Mouse (Mus musculus) A20 (cell line): ENCODE data around the gene Sphkap.

ENCODE experiments used
- DNase-seq: peaks from one replicate; pipeline ENCODE4 v3.0.0-alpha.2; 2011; ENCODE audit warnings: low read depth, low spot score

Sphkap gene

DNA sequence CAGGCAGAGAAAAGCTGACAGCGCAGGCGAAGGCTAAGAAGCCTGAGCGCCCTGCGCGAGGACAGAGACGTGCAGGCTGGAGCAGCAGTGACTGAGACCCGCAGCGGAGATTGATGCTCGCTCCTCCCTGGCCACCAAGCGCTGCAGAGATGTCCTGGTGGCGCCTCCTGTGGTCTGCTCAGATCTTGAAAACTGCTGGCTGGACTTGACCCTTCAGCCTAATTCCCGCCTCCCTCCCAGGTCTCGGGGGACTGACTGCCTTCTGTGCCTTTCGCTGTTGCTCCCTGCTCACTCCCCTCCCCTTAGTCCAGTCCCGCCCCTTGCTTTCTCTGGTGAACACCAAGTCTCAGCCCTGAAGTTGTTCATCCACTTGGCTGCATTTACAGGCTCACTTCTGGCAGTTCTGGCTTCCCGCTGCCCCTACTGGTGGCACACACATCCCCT is at the start of gene Sphkap:
Gene Sphkap, minus strand, starts transcription at position 180 of the 444 bp plus-strand sequence.
- no peak for DNase-seq

DNA sequence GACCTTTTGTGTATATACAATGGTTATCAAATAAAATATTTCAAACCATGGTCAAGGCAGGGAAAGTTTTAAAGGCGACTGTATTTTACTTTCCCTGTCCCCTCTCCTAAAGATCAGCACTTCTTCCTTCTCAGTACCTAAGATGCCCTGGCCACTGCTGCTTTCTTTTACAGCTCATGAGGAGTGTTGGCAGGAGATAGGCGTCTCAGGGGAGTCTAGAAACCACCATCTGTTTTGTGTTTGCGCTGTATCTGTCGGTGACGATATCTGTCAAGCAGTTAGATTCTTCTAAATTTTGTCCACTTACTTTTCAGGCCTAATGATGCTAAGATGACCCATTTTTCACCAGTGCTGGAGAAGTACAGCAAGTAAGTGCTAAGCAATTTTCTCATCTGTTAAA is 43.3 kb upstream of the Sphkap start:
- DNase-seq, result no peak

DNA sequence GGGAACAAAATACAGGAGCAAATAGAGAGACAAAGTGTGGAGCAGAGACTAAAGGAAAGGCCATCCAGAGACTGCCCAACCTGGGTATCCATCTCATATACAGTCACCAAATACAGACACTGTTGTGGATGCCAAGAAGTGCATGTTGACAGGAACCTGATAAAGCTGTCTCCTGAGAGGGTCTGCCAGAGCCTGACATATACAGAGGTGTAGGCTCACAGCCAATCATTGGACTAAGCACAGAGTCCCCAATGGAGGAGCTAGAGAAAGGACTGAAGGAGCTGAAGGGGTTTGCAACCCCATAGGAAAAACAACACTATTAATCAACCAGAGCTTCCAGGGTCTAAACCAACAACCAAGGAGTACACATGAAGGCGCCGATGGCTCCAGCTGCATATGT is 32.4 kb upstream of the Sphkap start:
- DNase-seq, result no peak

DNA sequence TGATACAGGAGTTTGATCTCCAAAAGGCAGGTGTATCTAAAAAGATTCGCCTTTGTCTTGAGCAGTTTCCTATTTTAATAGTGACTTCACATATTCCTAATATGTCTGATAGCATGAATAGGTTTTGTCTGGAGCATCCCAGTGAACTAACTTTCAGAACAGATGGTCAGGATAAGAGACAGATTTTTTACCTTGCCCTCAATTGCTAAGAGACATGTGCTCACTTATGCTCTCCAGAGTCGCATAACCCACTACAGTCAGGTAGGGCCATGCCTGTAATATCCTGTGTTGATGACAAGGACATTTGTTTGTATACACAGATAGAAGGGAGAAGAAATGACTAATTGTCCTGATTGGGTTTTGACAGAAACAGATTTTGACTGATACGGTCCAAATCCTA is 25.9 kb upstream of the Sphkap start:
- DNase-seq, result no peak

DNA sequence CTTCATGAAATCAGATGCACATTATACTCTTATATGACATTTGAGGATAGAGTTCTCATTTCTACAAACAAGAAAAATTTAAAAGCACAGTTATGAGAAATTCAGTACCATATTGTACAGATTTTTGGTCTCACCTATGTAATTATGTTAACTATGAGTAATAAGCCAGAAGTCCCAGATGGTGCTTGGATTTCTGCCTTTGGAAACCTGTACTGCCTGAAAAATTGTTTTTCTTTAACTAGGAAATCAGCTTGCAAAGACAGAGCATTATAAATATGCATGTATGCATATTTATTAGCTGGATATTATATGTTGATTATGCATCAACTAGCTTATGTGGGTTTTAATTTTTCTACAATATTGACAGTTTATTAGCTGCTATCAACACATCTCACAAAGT is 21.9 kb upstream of the Sphkap start:
- DNase-seq, result no peak

DNA sequence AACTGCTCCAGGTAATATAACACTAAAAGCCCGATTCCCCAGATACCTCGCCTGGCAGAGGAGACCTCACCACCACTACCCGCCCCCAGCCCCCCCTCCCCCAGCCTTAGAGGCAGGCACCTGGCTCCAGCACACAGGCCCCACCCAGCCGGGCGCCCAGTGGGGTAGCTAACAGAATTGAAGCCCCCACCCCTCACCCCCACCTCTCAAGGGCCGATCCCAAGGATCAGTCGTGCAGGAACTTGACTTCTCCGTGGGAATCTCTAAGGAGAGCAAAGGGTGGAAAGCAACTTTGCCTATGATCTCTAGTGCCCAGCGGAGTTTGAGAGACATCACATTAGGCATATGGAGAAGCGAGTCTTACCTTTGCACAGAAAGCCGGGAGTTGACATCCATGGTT is 384 bp downstream of the Sphkap start:
- no peak for DNase-seq

DNA sequence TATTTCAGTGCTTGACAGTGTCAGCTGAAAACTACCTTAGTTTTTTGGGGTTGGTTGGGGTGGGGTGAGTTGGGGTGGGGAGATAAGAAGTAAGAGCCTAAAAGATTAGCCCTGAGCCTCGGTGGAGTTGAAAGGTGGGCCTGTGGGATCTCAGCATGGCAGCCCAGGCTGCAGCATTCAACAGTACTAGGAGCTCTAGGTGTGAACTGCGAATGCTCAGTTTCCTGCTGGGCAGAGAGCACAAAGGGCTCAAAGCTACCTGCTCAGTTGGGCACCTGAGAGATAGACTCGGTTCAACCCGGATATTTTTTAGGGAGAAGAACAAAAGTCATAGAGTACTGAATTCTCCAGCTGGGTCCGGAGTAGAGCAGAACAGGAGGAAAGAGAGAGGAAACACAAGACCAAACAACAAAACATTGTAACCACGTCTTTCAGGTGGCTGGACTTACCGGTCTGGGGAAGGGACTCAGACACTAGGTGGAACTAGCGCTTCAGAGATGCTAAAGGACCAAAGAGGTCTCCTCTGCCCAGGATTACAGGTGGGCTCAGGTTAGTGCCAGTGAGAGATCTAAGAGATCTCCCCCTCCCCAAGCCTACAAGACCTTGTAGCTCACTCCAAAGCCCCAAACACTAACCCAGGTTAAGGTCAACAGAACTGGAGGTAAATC is 984 bp downstream of the Sphkap start:
- DNase-seq, result no peak

DNA sequence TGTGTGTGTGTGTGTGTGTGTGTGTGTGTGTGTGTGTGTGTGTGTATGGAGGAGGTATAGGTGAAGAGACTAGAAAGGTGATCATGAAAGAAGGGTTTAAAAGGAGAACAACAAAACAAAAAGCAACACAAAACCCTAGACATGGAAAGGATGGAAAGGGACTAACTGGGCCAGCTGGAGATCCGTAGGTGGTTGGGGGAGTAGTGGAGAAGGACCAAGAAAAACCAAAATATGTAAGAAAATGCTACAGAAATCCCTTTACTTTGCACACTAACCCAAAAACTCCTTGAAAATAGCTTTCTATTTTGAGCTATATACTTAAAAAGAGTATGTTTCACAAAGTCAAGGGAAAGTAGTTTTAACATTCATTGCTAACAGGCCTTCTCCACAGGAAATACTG is 6.9 kb downstream of the Sphkap start:
- no peak for DNase-seq

DNA sequence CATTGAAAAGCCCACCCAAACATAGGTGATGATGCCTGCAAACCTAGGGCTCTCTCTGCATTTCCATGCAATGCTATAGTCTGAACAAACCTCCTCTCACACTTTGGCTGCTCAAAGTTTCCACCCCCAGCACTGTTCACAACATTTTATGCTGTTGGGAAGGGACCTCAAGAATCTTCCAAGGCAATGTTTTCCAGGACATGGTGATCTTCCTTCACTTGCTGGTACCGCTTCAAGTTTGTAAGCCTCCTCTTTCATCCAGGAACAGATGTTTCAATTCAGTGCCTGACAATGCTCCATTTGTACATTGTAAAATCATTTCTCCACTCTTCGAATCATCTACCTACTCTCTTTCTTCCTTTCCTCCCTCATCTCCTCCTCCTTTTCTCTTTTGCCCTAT is 11.7 kb downstream of the Sphkap start:
- no peak for DNase-seq

DNA sequence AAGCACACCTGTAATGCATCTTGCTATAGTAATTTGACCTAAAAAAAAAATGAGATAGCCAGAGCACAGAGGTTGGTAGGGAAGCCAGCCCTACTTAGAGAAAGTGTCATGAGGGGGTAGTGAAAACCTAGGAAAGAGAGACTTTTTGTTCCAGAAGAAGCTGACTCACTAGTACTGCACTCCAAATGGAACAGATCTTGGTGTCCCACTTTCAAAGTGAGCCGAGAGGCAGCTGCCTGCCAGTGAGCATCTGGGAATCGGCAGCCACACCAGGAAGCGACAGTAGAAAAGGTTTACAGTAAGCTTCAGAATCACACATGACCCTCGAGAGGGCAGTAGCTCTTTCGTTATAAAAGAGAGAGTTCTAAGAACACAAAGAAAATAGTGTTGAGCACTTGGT is 12.4 kb downstream of the Sphkap start:
- no peak for DNase-seq

DNA sequence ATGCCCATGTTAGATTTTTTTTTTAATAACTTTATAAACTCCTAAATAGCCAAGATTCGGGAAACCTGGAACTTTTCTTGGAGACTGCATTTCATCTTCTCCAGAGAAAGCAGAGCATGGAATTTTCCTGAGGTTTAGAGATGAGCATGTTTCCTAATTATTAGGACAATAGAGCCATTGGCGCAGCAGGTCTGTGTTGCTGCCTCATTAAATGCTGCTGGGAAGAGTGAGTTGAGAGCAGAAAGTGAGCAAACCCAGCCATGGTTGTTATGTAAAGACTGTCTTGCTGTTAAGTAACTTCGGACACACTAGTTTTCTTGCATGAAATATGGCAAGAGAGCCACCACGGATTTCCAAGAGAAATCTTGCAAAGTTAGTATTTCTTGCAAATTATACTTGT is 18.6 kb downstream of the Sphkap start:
- no peak for DNase-seq

DNA sequence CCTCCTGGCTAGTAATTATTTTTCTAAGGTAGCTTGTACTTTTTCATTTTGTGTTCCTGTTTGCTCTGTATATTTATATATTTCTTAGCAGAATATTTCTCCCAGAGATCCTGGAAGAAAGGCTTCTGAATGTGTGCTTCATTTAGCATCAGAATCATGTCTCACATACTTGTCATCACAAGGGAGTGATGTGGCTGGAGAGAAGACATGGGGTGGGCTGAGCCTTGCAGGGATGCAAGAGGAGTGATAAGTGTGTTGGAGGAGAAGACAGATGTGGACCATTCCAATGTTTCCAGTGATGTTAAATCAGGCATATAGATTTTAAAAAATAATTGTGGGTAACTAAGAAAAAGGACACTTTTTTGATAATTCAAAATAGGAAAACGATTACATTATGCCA is 30.6 kb downstream of the Sphkap start:
- DNase-seq, result no peak

DNA sequence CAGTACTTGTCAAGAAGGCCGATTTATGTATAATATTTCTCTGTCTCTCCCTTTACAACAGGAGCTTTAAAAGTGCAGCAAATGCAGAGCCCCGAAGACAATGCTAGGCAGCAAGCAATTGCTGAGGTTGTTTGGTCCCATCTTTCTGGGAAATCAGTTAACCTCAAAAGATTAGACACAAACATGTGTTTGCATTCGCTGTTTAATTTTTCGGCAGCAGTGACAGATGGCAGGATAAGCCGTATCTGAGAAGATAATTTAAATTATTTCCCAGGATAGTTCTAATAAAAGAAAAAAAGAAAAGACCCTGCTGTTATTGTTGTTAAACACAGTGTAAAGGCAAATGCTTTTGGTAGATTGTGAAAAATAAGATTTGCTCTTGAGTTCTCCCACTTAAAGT is 41.5 kb downstream of the Sphkap start:
- no peak for DNase-seq

DNA sequence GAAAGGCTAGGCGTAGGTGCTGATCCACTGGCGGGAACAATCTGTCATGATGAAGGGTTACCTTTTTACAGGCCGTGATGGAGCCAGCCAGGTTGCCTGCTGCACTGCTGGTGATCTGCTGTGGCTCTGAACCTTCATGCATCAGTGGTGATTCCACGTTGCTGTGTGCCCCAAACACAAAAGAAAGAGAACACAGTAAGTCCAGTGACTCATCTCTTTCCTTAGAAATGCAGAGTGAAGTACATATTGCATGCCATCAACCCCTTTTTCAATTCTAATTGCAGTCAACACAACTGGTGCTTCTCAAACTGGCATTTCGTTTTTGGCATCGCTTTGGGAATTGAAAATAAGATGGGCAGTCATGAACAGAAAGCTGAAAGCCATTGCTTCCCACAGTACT is 45.8 kb downstream of the Sphkap start:
- no peak for DNase-seq

DNA sequence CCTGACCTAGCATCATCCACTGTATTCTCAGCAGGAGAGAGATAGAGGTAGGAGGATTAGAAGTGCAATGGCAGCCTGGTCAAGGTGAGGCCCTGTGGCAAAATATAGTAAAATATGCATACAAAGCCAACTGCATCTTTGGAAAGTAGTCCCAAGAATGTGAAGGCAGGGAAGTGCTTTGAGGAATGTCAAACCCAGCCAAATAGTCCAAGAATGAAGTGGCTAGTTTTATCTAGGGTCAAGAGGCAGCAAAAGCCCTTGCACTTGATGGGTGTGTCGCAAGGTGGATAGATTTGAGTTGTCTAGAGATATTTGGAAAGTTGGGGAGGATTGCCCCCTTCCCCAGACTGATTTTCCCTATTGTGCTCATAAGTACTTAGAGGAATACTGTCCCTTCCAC is 61.5 kb downstream of the Sphkap start:
- DNase-seq, result no peak

DNA sequence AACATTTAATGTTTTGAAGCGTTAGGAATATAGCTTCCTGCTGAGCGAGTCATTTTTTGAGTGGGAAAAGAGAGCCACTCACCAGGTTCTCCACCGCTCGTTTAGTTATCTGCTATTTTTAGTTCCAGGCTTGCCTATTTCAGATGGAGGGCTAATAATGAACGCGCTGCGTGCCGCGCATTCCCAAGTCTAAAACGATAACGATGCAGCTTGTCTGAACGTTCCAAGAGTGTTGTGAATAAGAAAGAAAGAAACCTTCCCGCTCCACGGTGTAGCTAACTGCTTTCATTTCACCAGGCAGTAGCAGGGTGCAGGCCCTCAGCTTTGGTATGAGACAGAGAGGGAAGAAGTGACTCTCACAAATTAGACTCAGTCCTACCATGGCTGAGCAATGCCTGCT is 62.4 kb downstream of the Sphkap start:
- DNase-seq, result no peak

DNA sequence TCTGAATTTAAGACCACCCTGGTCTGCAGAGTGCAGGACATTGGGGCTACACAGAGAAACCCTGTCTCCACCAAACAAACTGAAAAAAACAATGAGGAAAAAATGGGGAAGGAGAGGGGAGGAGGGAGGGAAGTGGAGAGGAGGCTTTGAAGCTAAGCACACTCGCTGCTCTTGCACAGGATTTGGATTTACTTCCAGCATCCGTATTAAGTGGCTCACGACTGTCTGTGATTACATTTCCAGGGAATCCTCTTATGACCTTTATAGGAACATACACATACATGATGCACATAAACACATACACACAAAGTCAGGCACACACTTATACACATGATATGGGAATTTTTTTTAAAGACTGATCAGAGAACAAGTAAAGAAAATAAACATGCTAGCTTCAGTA is 62.9 kb downstream of the Sphkap start:
- no peak for DNase-seq

DNA sequence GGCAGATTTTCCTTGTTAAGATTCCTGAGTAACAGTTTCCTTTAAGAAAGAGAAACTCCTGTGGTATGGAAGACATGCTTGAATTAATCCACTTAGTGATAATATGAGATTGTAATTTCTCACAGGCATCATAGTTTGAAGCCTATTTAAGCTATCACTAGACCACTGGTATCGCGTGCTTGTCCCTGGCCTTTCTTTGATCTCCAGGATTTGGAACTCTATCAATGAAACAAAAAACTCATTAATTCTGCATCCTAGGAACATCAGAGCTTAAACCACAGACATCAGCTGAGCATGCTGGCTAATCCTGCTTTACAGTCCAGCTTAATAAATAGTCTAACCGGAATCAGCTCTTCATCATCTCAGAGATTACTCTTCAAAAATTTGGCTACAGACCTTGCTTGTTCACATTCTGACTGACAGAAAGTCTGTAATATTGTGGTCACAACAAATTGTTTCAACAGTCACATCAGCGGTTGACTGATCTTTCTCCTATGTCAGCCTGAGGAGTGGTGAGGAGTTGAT is 65.2 kb downstream of the Sphkap start:
- DNase-seq, result no peak

DNA sequence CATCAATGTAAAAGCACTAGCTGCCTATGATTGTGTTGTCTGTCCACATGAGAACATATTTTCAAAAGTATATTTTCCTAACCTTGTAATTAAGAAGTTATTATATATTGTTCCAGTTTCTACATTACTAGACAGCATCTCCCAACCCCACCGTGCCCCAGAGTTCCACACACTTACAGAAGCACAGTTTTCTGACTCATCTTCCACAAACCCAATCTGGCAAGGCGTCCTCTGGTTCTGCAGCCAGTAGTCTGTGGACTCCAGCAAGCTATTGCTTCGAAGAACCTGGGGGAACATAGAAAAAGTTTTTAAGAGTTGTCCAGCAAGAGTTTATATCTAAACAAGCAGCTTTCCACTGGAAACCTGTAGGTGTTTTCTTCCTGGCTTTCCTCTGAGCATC is 68.6 kb downstream of the Sphkap start:
- no peak for DNase-seq

DNA sequence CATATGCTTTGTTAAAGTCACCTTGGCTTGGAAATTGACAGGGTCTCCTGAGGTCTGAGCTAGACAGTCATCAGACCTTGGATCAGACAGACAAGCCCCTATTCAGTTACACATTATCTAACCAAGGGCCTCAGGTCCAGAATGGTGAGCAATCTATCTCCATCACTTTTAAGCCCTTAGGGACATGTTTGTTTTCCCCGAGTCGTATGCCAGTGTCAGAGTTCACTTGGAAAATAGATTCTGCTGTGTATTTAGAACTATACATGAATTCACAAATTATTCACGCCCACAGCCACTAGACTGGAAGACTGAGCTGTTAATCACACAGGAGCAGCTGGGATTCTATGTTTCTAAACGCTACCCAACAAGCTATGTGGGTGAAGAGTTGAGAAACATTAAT is 91.1 kb downstream of the Sphkap start:
- DNase-seq, result no peak

DNA sequence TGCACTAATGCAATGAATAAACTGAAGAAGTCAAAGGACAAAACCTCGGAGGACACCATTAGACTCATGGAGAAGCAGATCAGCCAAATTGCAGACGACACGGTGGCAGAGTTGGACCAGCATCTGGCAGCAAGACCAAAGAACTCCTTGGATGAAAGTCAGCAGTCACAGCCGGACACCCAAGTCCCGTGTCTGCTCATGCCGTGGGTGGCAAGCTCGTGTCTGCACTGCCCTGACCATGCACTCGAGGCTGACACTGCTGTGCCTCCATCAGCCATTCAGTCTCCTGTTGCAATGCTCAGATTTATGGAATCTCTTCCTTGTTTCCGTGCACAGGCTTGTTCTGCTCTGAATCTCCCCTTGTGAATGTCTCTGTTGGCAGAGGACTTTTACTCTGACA is 92.9 kb downstream of the Sphkap start:
- no peak for DNase-seq

DNA sequence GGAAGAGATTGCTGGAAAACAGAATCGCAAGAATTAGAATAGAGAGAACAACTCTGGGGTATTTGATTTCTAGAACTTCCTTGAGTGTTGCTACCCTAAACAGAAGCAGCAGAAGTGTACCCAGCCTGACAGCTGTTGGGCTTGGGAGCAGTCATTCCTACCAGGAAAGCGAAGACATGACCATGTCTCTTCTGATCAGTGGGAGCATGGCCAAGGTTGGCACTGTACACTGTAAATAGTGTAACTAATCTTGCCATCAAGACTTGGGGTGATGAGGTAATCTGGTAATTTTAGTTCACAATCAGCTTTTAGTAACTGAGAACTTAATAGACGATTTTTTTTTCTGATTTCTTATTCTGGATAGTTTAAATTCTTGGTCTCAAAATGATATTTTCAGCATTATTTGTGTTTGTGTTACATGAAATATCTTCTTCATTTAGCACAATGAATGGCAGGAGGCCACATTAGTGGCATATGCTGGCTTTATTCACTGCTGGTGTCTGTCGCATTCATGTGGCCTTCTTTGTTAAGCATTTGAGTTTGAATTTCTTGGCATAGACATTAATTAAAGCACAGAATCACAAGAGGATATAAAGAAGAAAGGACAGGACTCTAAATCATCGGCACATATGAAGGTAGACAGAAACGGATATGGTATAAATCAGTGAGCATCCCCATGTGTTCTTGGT is 96.2 kb downstream of the Sphkap start:
- DNase-seq, result no peak
